Mouse (Mus musculus): ENCODE data around the gene Ier3.
A peak's percentile ranks its signal among the peaks of the same experiment; 100 is the strongest.

Gene Ier3

GRCm38 (mm10) chr17:35810900-35811648, 10.4 kb upstream of the Ier3 start:
- no peak for DNase-seq (ENCODE audit: low spot score in 2 of 2)

DNA sequence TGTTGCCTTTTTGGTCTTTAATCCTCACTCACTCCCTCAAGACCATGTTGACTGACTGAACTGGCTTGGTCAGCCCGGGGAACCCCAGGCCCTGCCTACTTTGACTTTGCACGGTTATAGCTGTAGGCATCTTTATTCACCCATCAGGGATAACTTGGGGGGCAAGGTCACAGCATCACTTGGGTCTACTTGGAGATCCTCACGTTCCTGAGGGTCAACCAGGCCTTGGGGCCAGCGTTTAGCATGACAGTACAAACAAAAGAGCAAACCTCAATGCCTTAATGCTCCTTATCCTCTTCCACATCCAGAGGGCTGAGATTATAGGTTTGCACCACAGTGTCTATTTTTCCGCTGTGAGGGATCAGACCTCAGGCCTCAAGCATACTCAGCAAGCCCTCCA, 9.2 kb upstream of the Ier3 start:
- DNase-seq (ENCODE audit: low spot score in 2 of 2): no peak

- no peak for DNase-seq (ENCODE audit: low spot score in 2 of 2)
Observed at GRCm38 (mm10) chr17:35812736-35813135, 8.7 kb upstream of the Ier3 start.

DNA sequence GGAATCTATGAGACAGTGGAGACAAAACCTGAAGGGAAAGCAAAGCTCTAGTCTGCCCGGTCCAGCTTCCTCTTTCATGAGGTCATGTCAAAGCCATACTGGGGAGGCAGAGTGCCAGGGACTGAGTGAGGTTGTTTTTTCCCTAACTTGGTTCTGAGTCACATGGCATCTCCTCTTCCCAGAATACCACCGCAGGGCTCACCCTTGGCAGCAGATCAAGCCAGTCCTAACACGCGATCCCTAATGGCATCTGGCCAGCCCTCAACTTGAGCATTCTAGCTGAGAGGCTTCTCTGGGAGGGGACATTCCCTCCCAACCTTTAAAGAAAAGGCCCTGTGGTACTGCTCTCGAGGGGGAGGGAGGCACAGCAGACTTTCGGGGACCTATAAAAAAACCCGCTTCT, 8.2 kb upstream of the Ier3 start:
- no peak for DNase-seq (ENCODE audit: low spot score in 2 of 2)

DNA sequence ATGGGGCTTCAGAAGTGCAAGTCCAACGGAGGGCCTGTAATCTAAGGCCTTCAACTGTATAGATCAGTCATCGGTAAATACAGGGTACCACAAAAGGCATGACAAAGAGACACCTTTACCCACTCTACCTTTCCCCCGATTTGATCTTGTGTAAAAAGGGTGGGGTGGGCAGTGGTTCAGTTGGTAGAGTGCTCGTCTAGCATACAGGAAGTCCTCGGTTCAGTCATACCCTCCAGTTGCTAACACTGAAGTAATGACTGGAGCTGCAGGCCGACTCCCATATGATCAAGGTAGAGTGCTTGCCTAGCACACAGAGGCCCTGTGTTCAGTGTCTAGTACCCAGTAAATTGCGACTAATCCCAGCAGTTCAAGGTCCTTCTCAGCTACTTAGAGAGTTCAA, 7.8 kb upstream of the Ier3 start:
- no peak for DNase-seq (ENCODE audit: low spot score in 2 of 2)

GRCm38 (mm10) chr17:35814678-35815077, 6.8 kb upstream of the Ier3 start:
- DNase-seq (ENCODE audit: low spot score in 2 of 2): no peak

- DNase-seq (ENCODE audit: low spot score in 2 of 2): no peak
Observed at GRCm38 (mm10) chr17:35815836-35816235, 5.6 kb upstream of the Ier3 start.

GRCm38 (mm10) chr17:35816686-35817085, 4.8 kb upstream of the Ier3 start:
- no peak for DNase-seq (ENCODE audit: low spot score in 2 of 2)

DNA sequence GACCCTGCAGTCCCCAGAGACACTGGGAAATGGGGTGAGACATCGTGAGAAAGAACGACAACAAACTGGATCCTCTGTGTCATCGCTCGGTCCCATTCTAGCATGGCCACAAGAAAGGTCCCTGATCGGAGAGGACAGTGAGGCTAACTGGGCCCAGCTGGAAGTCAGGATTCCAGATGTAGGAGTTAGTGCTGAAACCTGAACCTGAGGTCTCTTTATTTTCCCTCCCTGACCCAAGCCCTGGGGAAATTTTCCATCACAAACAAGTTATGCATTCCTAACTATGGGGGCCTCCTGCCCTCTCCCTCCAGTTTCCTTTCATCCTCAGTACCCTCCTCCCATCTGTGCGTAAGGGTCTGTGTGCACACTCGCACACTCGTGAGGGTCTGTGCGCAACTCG, 4.3 kb upstream of the Ier3 start:
- DNase-seq (ENCODE audit: low spot score in 2 of 2): no peak

DNA sequence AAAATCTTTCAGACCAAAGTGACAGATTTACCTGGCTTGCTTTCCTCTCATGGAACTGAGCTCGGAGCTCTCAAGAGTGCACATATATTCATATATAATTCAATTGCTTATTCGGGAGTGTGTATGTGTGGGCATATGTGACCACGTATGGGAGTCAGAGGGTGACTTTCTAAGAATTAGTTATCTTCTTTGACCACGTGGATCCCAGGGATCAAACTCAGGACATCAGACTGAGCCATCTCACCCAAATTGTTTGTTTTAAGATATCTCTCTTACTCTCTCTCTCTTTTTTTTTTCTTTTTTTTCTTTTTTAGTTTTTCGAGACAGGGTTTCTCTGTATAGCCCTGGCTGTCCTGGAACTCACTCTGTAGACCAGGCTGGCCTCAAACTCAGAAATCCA, 1.4 kb upstream of the Ier3 start:
- DNase-seq (ENCODE audit: low spot score in 2 of 2): no peak

GRCm38 (mm10) chr17:35822564-35822963, 1.1 kb downstream of the Ier3 start:
- DNase-seq (ENCODE audit: low spot score in 2 of 2): peak in 1 of 2 experiments; percentile 11

DNA sequence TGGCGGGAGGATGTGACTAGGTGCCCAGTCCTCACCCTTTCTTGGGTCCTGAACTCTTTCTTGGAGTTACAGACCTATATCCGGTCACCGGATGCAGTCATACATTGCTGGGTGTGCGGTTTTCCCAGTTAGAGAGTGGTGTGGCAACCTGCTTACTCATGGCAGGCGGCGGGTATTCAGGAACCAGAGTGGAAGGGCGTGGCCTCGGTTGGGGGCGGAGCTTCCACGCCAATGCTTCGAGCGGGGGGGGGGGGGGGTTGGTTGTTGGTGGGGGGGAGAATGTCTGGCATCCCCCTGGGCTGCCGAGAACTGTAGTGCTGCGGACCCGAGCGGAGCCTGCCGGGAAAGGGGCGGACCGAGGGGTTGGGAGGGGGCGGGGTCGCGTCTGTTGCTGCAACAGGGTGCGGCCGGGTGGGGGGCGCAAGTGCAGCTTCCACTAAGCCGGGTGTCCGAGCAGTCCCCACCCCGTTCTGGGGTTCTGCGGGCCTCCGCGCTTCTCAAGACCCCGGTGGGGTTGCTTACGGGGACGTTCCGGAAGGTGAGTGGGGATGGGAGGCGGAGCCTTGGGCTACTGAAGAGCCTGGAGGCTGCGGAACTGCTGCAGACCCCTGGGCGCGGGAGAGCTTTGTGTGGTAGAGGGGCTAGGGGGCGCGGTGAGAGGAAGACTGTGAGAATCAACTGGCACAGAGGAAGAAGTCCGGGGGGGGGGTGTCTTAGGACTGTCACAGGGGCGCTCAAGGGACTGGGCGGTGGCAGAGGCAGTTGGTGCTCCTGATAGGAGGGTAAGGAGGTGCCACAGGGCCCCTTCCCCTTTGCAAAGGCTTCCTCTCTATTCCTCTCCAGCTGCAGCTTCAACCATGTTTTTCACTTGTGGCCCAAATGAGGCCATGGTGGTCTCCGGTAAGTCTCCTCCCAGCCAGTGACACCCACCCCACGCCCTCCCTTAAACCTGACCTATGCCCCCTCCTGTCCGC, 1.8 kb downstream of the Ier3 start, which contains the start of gene Flot1:
Gene Flot1, plus strand, starts transcription at position 267 of the 974 bp plus-strand sequence.
- DNase-seq (ENCODE audit: low spot score in 2 of 2): peak; percentile 71 to 78

DNA sequence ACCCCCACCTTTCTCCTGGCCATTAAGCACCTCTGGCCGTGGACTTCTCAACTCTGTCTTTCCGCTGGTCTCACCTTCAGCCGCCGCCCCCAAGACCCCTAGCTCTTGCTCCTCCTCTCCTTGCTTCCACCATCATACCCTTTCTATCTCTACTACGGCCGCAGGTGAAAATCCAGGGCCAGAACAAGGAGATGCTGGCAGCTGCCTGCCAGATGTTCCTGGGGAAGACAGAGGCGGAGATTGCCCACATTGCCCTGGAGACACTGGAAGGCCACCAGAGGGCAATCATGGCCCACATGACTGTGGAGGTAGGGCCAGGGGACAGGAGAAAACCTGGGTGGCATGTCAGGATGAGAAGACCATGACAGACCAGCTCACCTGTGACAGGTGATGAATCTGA, 2.9 kb downstream of the Ier3 start:
- DNase-seq (ENCODE audit: low spot score in 2 of 2): peak in 1 of 2 experiments; percentile 26

- DNase-seq (ENCODE audit: low spot score in 2 of 2): no peak
Observed at GRCm38 (mm10) chr17:35825109-35825850, 3.8 kb downstream of the Ier3 start.

GRCm38 (mm10) chr17:35829737-35830136, 8.3 kb downstream of the Ier3 start:
- DNase-seq (ENCODE audit: low spot score in 2 of 2): peak; percentile 89 to 95

GRCm38 (mm10) chr17:35832400-35833238, 11.1 kb downstream of the Ier3 start:
- DNase-seq (ENCODE audit: low spot score in 2 of 2): no peak

DNA sequence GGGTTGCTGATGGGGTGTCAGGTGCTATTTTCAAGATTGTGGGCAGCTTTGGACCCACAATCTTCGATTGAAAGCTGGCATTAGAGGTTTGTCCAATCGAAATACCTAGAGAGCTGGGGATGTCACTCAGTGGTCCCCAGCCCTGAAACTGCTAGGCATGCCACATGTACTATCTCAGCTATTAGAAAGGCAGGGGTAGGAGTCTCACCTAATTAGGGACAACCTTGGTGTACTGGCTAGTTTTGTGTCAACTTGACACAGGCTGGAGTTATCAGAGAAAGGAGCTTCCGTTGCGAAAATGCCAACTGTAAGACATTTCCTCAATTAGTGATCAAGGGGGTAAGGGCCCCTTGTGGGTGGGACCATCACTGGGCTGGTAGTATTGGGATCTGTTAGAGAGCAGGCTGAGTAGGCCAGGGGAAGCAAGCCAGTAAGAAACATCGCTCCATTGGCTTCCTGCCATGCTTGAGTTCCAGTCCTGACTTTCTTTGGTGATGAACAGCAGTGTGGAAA, 11.8 kb downstream of the Ier3 start:
- no peak for DNase-seq (ENCODE audit: low spot score in 2 of 2)

DNA sequence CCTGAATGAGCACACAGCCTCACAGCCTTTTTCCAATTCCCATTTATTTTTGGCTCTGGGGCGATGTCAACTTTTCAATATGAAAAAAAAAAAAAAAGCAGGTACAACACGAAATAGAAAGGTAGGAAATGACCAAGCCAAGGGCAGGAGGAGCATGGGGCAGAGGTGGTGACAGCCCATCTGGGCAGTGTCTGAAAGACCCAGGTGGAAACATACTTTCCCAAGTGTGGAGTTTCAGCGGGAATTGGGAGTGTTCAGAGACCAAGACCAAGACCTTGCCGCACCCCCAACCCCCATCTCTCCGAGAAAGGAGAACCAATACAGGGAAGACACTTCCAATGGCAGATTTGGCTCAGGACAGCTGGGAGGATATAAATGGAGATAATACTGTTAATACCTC, 12.4 kb downstream of the Ier3 start:
- DNase-seq (ENCODE audit: low spot score in 2 of 2): no peak

- no peak for DNase-seq (ENCODE audit: low spot score in 2 of 2)
Observed at GRCm38 (mm10) chr17:35834696-35835422, 13.4 kb downstream of the Ier3 start.
